In the genomic region with DNA sequence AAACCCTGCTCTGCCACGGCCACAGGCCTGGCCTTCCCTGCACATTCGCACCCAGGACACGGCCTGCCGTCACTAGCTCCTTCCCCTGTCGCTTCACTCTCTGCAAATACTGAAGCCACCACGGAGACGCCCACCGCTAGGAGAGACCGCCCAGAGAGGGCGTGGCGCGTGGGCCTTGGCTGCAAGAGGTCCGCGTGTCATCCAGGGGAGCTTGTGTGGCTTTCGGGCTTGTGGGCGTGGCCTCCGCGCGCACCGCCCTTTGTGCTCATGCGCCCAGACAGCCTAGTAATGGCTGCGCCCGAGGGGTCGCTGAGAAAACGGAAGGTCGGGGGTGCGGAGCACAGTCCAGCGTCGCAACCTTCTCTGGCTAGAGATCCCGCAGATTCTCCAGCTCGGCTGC, we compare ENCODE assay signal across 8 mouse cellular contexts. TPM values are rescaled to one million over a fixed set of nuclear protein-coding genes. Genes with fewer than 3 reads are reported as not detected.
A peak's percentile ranks its signal among the peaks of the same experiment; 100 is the strongest.
DNase-seq lines count a peak whose midpoint lies in the region; ATAC-seq and TF ChIP-seq lines count a peak whose summit lies in the region.

A gene (plus strand): TSS at position 166 of the 400 bp plus-strand sequence.

- H3K79me2 ChIP-seq in liver, adult 2 months (ENCODE audit: control insufficient read depth, insufficient read depth, low read length) = no peaks in the 10 kb centered on the region
- H3K79me2 ChIP-seq in myocyte (ENCODE audit: control insufficient read depth, insufficient read depth) = no peaks in the 10 kb centered on the region

- H3K9ac ChIP-seq in kidney, embryonic 16.5 days (replicated peaks; ENCODE audit: low read length) = peak within 1 kb of the TSS; percentile 73
- peak within 1 kb of the TSS; percentile 74 for H3K9ac ChIP-seq in liver, adult 2 months (ENCODE audit: low read depth, low read length)

- peak within 1 kb of the TSS; percentile 94 for H3K27ac ChIP-seq in heart, embryonic 10.5 days
- peak within 1 kb of the TSS; percentile 45 for H3K27ac ChIP-seq in kidney, embryonic 16.5 days (ENCODE audit: low read length)
- peak within 1 kb of the TSS; percentile 56 for H3K27ac ChIP-seq in liver, adult 2 months (replicated peaks; ENCODE audit: insufficient read depth, low read depth, low read length)

- peaks cover 58% of the 10 kb centered on the region for H3K4me1 ChIP-seq in heart, embryonic 10.5 days
- H3K4me1 ChIP-seq in kidney, embryonic 16.5 days (ENCODE audit: insufficient read depth, low read length) = peaks cover 11% of the 10 kb centered on the region
- peaks cover 2% of the 10 kb centered on the region; the same call in 1 of the 2 replicates for H3K4me1 ChIP-seq in liver, adult 2 months (ENCODE audit: control insufficient read depth, insufficient read depth, low read length)

- 0% methylated on average over 31 of the region's 31 CpGs for WGBS in heart, embryonic 10.5 days
- under 1% methylated on average over 31 of the region's 31 CpGs for WGBS in kidney, embryonic 16.5 days
- under 1% methylated on average over 31 of the region's 31 CpGs for WGBS in liver, adult 2 months

- peak; percentile 99 for ATAC-seq in erythroblast, adult 5-6 weeks (replicated peaks; ENCODE audit: low FRiP score, poor library complexity, severe bottlenecking)
- ATAC-seq in kidney, embryonic 16.5 days (ENCODE audit: low FRiP score, low TSS enrichment) = peak; percentile 97

- peak within 1 kb of the TSS; percentile 24 for H3ac ChIP-seq in myocyte (ENCODE audit: control insufficient read depth, insufficient read length)

- DNase-seq in B cell, adult 2 months = peak; percentile 99
- DNase-seq in brain, adult 2 months (ENCODE audit: low read depth, low spot score) = peak; percentile 99
- peak; percentile 99 for DNase-seq in heart, embryonic 10.5 days (ENCODE audit: low spot score)
- DNase-seq in liver, adult 2 months (ENCODE audit: extremely low read depth, low read depth, low spot score) = peak; percentile 89
- DNase-seq in splenic B cell, adult 2 months (ENCODE audit: low read depth, low spot score) = peak; percentile 98

- peak within 1 kb of the TSS; percentile 78 for H3K4me3 ChIP-seq in heart, embryonic 10.5 days
- H3K4me3 ChIP-seq in kidney, embryonic 16.5 days (ENCODE audit: low read length) = peak within 1 kb of the TSS; percentile 74
- peak within 1 kb of the TSS; percentile 79 for H3K4me3 ChIP-seq in liver, adult 2 months (ENCODE audit: insufficient read depth, low read depth, low read length)
- peak within 1 kb of the TSS; percentile 64 for H3K4me3 ChIP-seq in myocyte

- H3K36me3 ChIP-seq in heart, embryonic 10.5 days = peaks cover 4% of the 10 kb centered on the region; the same call in 1 of the 2 replicates
- H3K36me3 ChIP-seq in kidney, embryonic 16.5 days (ENCODE audit: insufficient read depth, low read length) = no peaks in the 10 kb centered on the region
- no peaks in the 10 kb centered on the region for H3K36me3 ChIP-seq in liver, adult 2 months (ENCODE audit: control insufficient read depth, insufficient read depth, low read length)
- no peaks in the 10 kb centered on the region for H3K36me3 ChIP-seq in myocyte (ENCODE audit: control insufficient read depth, insufficient read depth)
- no peaks in the 10 kb centered on the region for H3K36me3 ChIP-seq in splenic B cell, adult 2 months (ENCODE audit: control insufficient read depth, insufficient read depth, low read length, poor library complexity, severe bottlenecking)

- peaks cover 15% of the 10 kb centered on the region; the same call in 1 of the 2 replicates for H3K27me3 ChIP-seq in heart, embryonic 10.5 days (ENCODE audit: insufficient read depth, poor library complexity, severe bottlenecking)
- no peaks in the 10 kb centered on the region for H3K27me3 ChIP-seq in kidney, embryonic 16.5 days (ENCODE audit: insufficient read depth, low read length)
- H3K27me3 ChIP-seq in liver, adult 2 months (ENCODE audit: control insufficient read depth, insufficient read depth, low read length) = no peaks in the 10 kb centered on the region
- H3K27me3 ChIP-seq in myocyte (ENCODE audit: control insufficient read depth, insufficient read depth, insufficient read length) = no peaks in the 10 kb centered on the region
- no peaks in the 10 kb centered on the region for H3K27me3 ChIP-seq in splenic B cell, adult 2 months (ENCODE audit: control insufficient read depth, insufficient read depth, low read length, poor library complexity, severe bottlenecking)

- no peaks in the 10 kb centered on the region for H3K9me3 ChIP-seq in heart, embryonic 10.5 days
- no peaks in the 10 kb centered on the region for H3K9me3 ChIP-seq in kidney, embryonic 16.5 days (ENCODE audit: low read length)

- peak; percentile 71 for TF ChIP-seq POLR2A in liver, adult 2 months (IDR thresholded peaks at IDR 0.05; ENCODE audit: extremely low read depth, insufficient read depth, low read length)
- TF ChIP-seq POLR2A in myocyte (IDR thresholded peaks at IDR 0.05; ENCODE audit: insufficient read length, low read depth) = peak; percentile 85

- TF ChIP-seq CTCF in liver, adult 2 months (IDR thresholded peaks at IDR 0.05; ENCODE audit: low read depth, low read length) = peak; percentile 26; the same call in 1 of the 2 replicates

- H3K4me2 ChIP-seq in kidney, embryonic 16.5 days (replicated peaks; ENCODE audit: low read depth, low read length) = peak within 1 kb of the TSS; percentile 88
- H3K4me2 ChIP-seq in myocyte (ENCODE audit: low read depth) = peak within 1 kb of the TSS; percentile 81

TF ChIP-seq in myocyte, 11 proteins besides CTCF, POLR2A, EP300 and RAD21:
- TF ChIP-seq SRF (IDR thresholded peaks at IDR 0.05; ENCODE audit: control insufficient read depth, insufficient read length, low read depth) = peak; percentile 35
- TF ChIP-seq POLR2AphosphoS2 (IDR thresholded peaks at IDR 0.05; ENCODE audit: insufficient read length, low read depth) = peak; percentile 93
- no peak for TF ChIP-seq CEBPB (IDR thresholded peaks at IDR 0.05; ENCODE audit: insufficient read depth, poor library complexity, severe bottlenecking)
- peak in 1 of 3 experiments; percentile 21 for TF ChIP-seq MYOG (IDR thresholded peaks at IDR 0.05; ENCODE audit: control insufficient read depth in 1 of 3, insufficient read depth in 1 of 3, insufficient read length in 2 of 3, low read depth in 2 of 3)
- TF ChIP-seq E2F4 (IDR thresholded peaks at IDR 0.05; ENCODE audit: insufficient read depth) = no peak
- no peak for TF ChIP-seq USF1 (IDR thresholded peaks at IDR 0.05; ENCODE audit: low read depth)
- TF ChIP-seq MYOD1 (IDR thresholded peaks at IDR 0.05; ENCODE audit: control insufficient read depth in 1 of 3, insufficient read length in 2 of 3, low read depth in 2 of 3) = peak in 1 of 3 experiments; percentile 15

RNA-seq across cellular contexts. Expression of the gene that starts here (rescaled TPM):
- total RNA-seq in erythroblast, adult 5-6 weeks (2015; ENCODE audit: low replicate concordance) = 2.7 and 7.1 TPM in 2 replicates
- 1.5 and 1.8 TPM in 2 replicates for total RNA-seq in erythroblast, adult 5-6 weeks (2017; ENCODE audit: low replicate concordance)
- 36.8 and 43.1 TPM in 2 replicates for polyA plus RNA-seq in heart, embryonic 10.5 days (2016; fragmentation: Nextera tagmentation; extraction: Ambion mirVana)
- 32.7 and 35.4 TPM in 2 replicates for polyA plus RNA-seq in kidney, embryonic 16.5 days (2015; fragmentation: Nextera tagmentation; extraction: Ambion mirVana)
- 26.9 and 31.3 TPM in 2 replicates for total RNA-seq in liver, adult 2 months (2014; rRNA removed)
- polyA plus RNA-seq in liver, adult 2 months (2012; rRNA removed) = 35.2 and 38.4 TPM in 2 replicates
- 36.3 TPM for polyA plus RNA-seq in myocyte (2012; fragmentation: generic; extraction: Trizol)

Comparison
In these comparisons a context has a peak if more than half of its experiments do, and no peak if none do; other contexts are left out.
1. Peak in every context shown above with its lines: DNase-seq, ATAC-seq, H3K4me3 ChIP-seq and H3K27ac ChIP-seq.